Mouse (Mus musculus): ENCODE data around the gene Tmem189.

Tmem189 gene

DNA sequence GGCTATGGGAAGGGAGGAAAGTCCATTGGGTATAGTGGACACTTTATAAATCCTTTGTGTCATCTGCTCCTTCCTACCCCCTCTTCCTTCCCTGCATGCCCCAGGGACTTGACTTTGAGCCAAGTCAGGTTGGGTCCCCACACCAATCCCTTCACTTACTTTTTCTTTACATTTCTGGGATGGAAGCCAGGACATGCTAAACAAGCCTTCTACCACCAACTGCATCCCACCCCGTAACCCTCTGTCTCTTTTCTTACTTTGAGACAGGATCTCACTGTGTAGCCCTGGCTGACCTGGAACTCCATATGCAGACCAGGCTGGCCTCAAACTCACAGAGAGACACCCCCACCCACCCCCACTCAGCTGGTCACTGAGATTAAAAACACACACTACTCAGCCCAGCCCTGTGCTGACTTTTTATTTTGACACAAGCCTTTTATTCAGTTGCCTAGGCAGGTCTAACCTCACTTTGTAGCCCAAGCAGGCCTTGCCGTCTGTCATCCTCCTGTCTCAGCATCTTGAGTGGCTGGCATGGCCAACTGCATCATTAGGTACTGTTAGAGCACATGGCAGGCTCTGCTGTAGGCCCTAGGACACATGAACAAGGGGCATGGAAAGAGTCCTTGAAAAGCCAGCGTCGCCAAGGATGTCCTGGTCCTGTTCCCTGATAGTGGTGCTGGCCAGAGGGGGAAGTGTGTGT is 95.9 kb downstream of the Tmem189 start:
- no peak for DNase-seq (ENCODE audit: low spot score)
